Mouse (Mus musculus) kidney, adult 2 months (tissue): ENCODE data around the gene Ptprd. TPM values are rescaled to one million over a fixed set of nuclear protein-coding genes. Genes with fewer than 3 reads are reported as not detected.

ENCODE experiments used
- DNase-seq: peaks from one replicate; pipeline ENCODE4 v3.0.0; 2021
- H3K27ac ChIP-seq: fragments of 200-500 bp; 2 replicates; pipeline ENCODE4 v1.5.1; 2012; ENCODE audit warnings: low read depth, low read length, control low read depth, inconsistent platforms; ENCODE audit not compliant: insufficient read depth
- H3K27me3 ChIP-seq: fragments of 200-500 bp; replicated peaks from 2 replicates; pipeline ENCODE4 v1.6.1; 2012; ENCODE audit warnings: mild to moderate bottlenecking, moderate library complexity, low read length, inconsistent platforms; ENCODE audit not compliant: control insufficient read depth, insufficient read depth
- H3K36me3 ChIP-seq: fragments of 200-500 bp; 2 replicates; pipeline ENCODE4 v1.6.1; 2012; ENCODE audit warnings: mild to moderate bottlenecking, moderate library complexity, low read length, inconsistent platforms; ENCODE audit not compliant: control insufficient read depth, insufficient read depth
- H3K4me1 ChIP-seq: fragments of 200-500 bp; 2 replicates; pipeline ENCODE4 v1.6.1; 2011; ENCODE audit warnings: low read length; ENCODE audit not compliant: control insufficient read depth, insufficient read depth
- H3K4me3 ChIP-seq: fragments of 200-500 bp; 2 replicates; pipeline ENCODE4 v1.5.1; 2011; ENCODE audit warnings: mild to moderate bottlenecking, low read depth, low read length, control low read depth; ENCODE audit not compliant: insufficient read depth
- CTCF ChIP-seq: fragments of 200-500 bp; conservative IDR thresholded peaks from 2 replicates; pipeline ENCODE4 v1.5.1; 2011; ENCODE audit warnings: low read depth, mild to moderate bottlenecking, control low read depth, low read length, moderate library complexity, mixed read lengths; ENCODE audit not compliant: insufficient read depth, insufficient read length
- POLR2A ChIP-seq: fragments of 200-500 bp; IDR thresholded peaks from one replicate; pipeline ENCODE4 v1.6.1; 2011; ENCODE audit warnings: low read depth, low read length, control low read depth
- WGBS: fragments of 180-500 bp; shearing (Covaris S2); methylation state at CpG from one replicate; pipeline ENCODE4 v1.1.7; 2018; 5-methylcytosine and 5-hydroxymethylcytosine counted together
- polyA plus RNA-seq: library from polyadenylated mRNA; depleted of rRNA; stranded (reverse); fragments of >200 nt; gene quantifications from 2 replicates; pipeline ENCODE4 v1.2.3, GENCODE M21; 2012

Ptprd gene
- polyA plus RNA-seq, 1 experiment: 30.0 TPM

- TF ChIP-seq CTCF (no peak), POLR2A (no peak)
- H3K4me1 ChIP-seq: no peaks in the 10 kb centered on the region
- 93% methylated on average over 2 of the region's 2 CpGs for WGBS
- peaks cover 2% of the 10 kb centered on the region; the same call in 1 of the 2 replicates for H3K36me3 ChIP-seq
- DNase-seq: no peak
- no peaks in the 10 kb centered on the region for H3K27me3 ChIP-seq
- no peak overlapping the region for H3K27ac ChIP-seq
- no peak overlapping the region for H3K4me3 ChIP-seq
Measured at GRCm38 (mm10) chr4:76000258-76000657, 2211.5 kb downstream of the Ptprd start.

GRCm38 (mm10) chr4:75995841-75996240 is 2215.9 kb downstream of the Ptprd start:
- 68% methylated on average over 4 of the region's 4 CpGs for WGBS
- no peak for DNase-seq

GRCm38 (mm10) chr4:75994576-75994975 is 2217.2 kb downstream of the Ptprd start:
- 84% methylated on average over 4 of the region's 4 CpGs for WGBS
- no peak overlapping the region for H3K27ac ChIP-seq
- H3K4me1 ChIP-seq: peaks cover 8% of the 10 kb centered on the region; the same call in 1 of the 2 replicates
- H3K36me3 ChIP-seq: peaks cover 2% of the 10 kb centered on the region; the same call in 1 of the 2 replicates
- no peak for DNase-seq
- TF ChIP-seq POLR2A: no peak
- no peak for TF ChIP-seq CTCF
- no peaks in the 10 kb centered on the region for H3K27me3 ChIP-seq
- H3K4me3 ChIP-seq: no peak overlapping the region

More at GRCm38 (mm10) chr4:75995841-75996240, 2215.9 kb downstream of the Ptprd start:
- TF ChIP-seq CTCF (no peak), POLR2A (no peak)
- Histone ChIP-seq H3K4me1 (peaks cover 8% of the 10 kb centered on the region; the same call in 1 of the 2 replicates), H3K4me3 (no peak overlapping the region), H3K27ac (no peak overlapping the region), H3K27me3 (no peaks in the 10 kb centered on the region), H3K36me3 (peaks cover 2% of the 10 kb centered on the region; the same call in 1 of the 2 replicates)

- TF ChIP-seq CTCF (no peak), POLR2A (no peak)
- Histone ChIP-seq H3K36me3 (no peaks in the 10 kb centered on the region), H3K27me3 (no peaks in the 10 kb centered on the region), H3K4me1 (peaks cover 8% of the 10 kb centered on the region; the same call in 1 of the 2 replicates), H3K27ac (no peak overlapping the region), H3K4me3 (no peak overlapping the region)
- WGBS: 81% methylated on average over 7 of the region's 7 CpGs
- no peak for DNase-seq
Measured at GRCm38 (mm10) chr4:75993092-75993491, 2218.7 kb downstream of the Ptprd start.

GRCm38 (mm10) chr4:75991621-75992245 is 2220.0 kb downstream of the Ptprd start:
- Histone ChIP-seq H3K27ac (peak overlapping the region; percentile 20; the same call in 1 of the 2 replicates), H3K4me3 (no peak overlapping the region), H3K27me3 (no peaks in the 10 kb centered on the region), H3K36me3 (no peaks in the 10 kb centered on the region), H3K4me1 (peaks cover 8% of the 10 kb centered on the region; the same call in 1 of the 2 replicates)
- TF ChIP-seq CTCF (no peak), POLR2A (no peak)
- peak; percentile 66 for DNase-seq
- 34% methylated on average over 6 of the region's 6 CpGs for WGBS

GRCm38 (mm10) chr4:75974728-75975127 is 2237.0 kb downstream of the Ptprd start:
- 87% methylated on average over 3 of the region's 3 CpGs for WGBS
- H3K27ac ChIP-seq: no peak overlapping the region
- no peak overlapping the region for H3K4me3 ChIP-seq
- no peaks in the 10 kb centered on the region for H3K4me1 ChIP-seq
- no peaks in the 10 kb centered on the region for H3K27me3 ChIP-seq
- no peaks in the 10 kb centered on the region; the same call in 1 of the 2 replicates for H3K36me3 ChIP-seq
- DNase-seq: no peak
- no peak for TF ChIP-seq POLR2A
- no peak for TF ChIP-seq CTCF

- H3K27me3 ChIP-seq: no peaks in the 10 kb centered on the region
- no peak overlapping the region for H3K4me3 ChIP-seq
- no peak for DNase-seq
- no peaks in the 10 kb centered on the region; the same call in 1 of the 2 replicates for H3K36me3 ChIP-seq
- no peaks in the 10 kb centered on the region for H3K4me1 ChIP-seq
- H3K27ac ChIP-seq: no peak overlapping the region
- 95% methylated on average over 1 of the region's 1 CpGs for WGBS
- no peak for TF ChIP-seq POLR2A
Measured at GRCm38 (mm10) chr4:75973322-75973721, 2238.4 kb downstream of the Ptprd start.
